Mouse (Mus musculus): ENCODE data around the gene Zfp108. TPM values are rescaled to one million over a fixed set of nuclear protein-coding genes. Genes with fewer than 3 reads are reported as not detected.

Zfp108 gene
- polyA plus RNA-seq, 1 experiment from 2014 or later = 3.8 TPM

- WGBS = 86% methylated on average over 5 of the region's 5 CpGs
- peaks cover 51% of the 10 kb centered on the region for H3K36me3 ChIP-seq
Measured at GRCm38 (mm10) chr7:24287670-24288069, 33.1 kb downstream of the Zfp108 start.

GRCm38 (mm10) chr7:24288512-24288911 is 33.9 kb downstream of the Zfp108 start:
- no peaks in the 10 kb centered on the region for H3K27me3 ChIP-seq
- H3K27ac ChIP-seq (replicated peaks) = no peak overlapping the region
- H3K4me1 ChIP-seq = no peaks in the 10 kb centered on the region
- H3K36me3 ChIP-seq = peaks cover 59% of the 10 kb centered on the region
- WGBS = 90% methylated on average over 6 of the region's 6 CpGs
- no peak overlapping the region for H3K9ac ChIP-seq (replicated peaks)
- no peak for ATAC-seq (ENCODE audit: low FRiP score, low read depth)
- no peak overlapping the region for H3K4me2 ChIP-seq (replicated peaks)
- H3K4me3 ChIP-seq = no peak overlapping the region
- 0 out of 2 replicates have a peak, but pooled peaks cover 3% of the 10 kb centered on the region for H3K9me3 ChIP-seq

More at GRCm38 (mm10) chr7:24287670-24288069, 33.1 kb downstream of the Zfp108 start:
- H3K9me3 ChIP-seq = 0 out of 2 replicates have a peak, but pooled peaks cover 3% of the 10 kb centered on the region
- no peak overlapping the region for H3K4me3 ChIP-seq
- no peak overlapping the region for H3K9ac ChIP-seq (replicated peaks)
- H3K4me2 ChIP-seq (replicated peaks) = no peak overlapping the region
- no peak for ATAC-seq (ENCODE audit: low FRiP score, low read depth)
- H3K27ac ChIP-seq (replicated peaks) = no peak overlapping the region
- no peaks in the 10 kb centered on the region for H3K4me1 ChIP-seq
- H3K27me3 ChIP-seq = no peaks in the 10 kb centered on the region

- Histone ChIP-seq H3K27me3 (no peaks in the 10 kb centered on the region), H3K27ac (replicated peaks) (no peak overlapping the region), H3K9ac (replicated peaks) (no peak overlapping the region), H3K36me3 (peaks cover 76% of the 10 kb centered on the region), H3K4me3 (no peak overlapping the region), H3K9me3 (0 out of 2 replicates have a peak, but pooled peaks cover 3% of the 10 kb centered on the region), H3K4me2 (replicated peaks) (no peak overlapping the region), H3K4me1 (no peaks in the 10 kb centered on the region)
- 98% methylated on average over 4 of the region's 4 CpGs for WGBS
- ATAC-seq (ENCODE audit: low FRiP score, low read depth) = no peak
Measured at GRCm38 (mm10) chr7:24290106-24290693, 35.6 kb downstream of the Zfp108 start.

- Histone ChIP-seq H3K36me3 (peaks cover 89% of the 10 kb centered on the region), H3K4me3 (no peak overlapping the region), H3K9ac (replicated peaks) (no peak overlapping the region), H3K4me2 (replicated peaks) (no peak overlapping the region), H3K27me3 (no peaks in the 10 kb centered on the region), H3K27ac (replicated peaks) (no peak overlapping the region), H3K4me1 (no peaks in the 10 kb centered on the region), H3K9me3 (0 out of 2 replicates have a peak, but pooled peaks cover 3% of the 10 kb centered on the region)
- 92% methylated on average over 27 of the region's 27 CpGs for whole genome bisulfite sequencing
- ATAC-seq (ENCODE audit: low FRiP score, low read depth) = no peak
Measured at GRCm38 (mm10) chr7:24291387-24292090, 36.9 kb downstream of the Zfp108 start.

GRCm38 (mm10) chr7:24293061-24293851 is 38.7 kb downstream of the Zfp108 start:
- Histone ChIP-seq H3K36me3 (peaks cover 76% of the 10 kb centered on the region), H3K27ac (replicated peaks) (no peak overlapping the region), H3K4me2 (replicated peaks) (no peak overlapping the region), H3K9ac (replicated peaks) (no peak overlapping the region), H3K4me1 (peaks cover 4% of the 10 kb centered on the region), H3K9me3 (0 out of 2 replicates have a peak, but pooled peaks cover 3% of the 10 kb centered on the region), H3K27me3 (no peaks in the 10 kb centered on the region), H3K4me3 (no peak overlapping the region)
- no peak for ATAC-seq (ENCODE audit: low FRiP score, low read depth)
- WGBS = 91% methylated on average over 12 of the region's 12 CpGs

- Histone ChIP-seq H3K4me3 (no peak overlapping the region), H3K27ac (replicated peaks) (no peak overlapping the region), H3K4me1 (peaks cover 7% of the 10 kb centered on the region), H3K9ac (replicated peaks) (no peak overlapping the region), H3K4me2 (replicated peaks) (no peak overlapping the region), H3K27me3 (no peaks in the 10 kb centered on the region), H3K9me3 (0 out of 2 replicates have a peak, but pooled peaks cover 3% of the 10 kb centered on the region), H3K36me3 (peaks cover 67% of the 10 kb centered on the region)
- 91% methylated on average over 4 of the region's 4 CpGs for WGBS
- no peak for ATAC-seq (ENCODE audit: low FRiP score, low read depth)
Measured at GRCm38 (mm10) chr7:24294763-24295162, 40.2 kb downstream of the Zfp108 start.

GRCm38 (mm10) chr7:24295376-24295775 is 40.8 kb downstream of the Zfp108 start:
- H3K36me3 ChIP-seq = peaks cover 61% of the 10 kb centered on the region
- ATAC-seq (ENCODE audit: low FRiP score, low read depth) = no peak

GRCm38 (mm10) chr7:24296386-24296785 is 41.8 kb downstream of the Zfp108 start:
- ATAC-seq (ENCODE audit: low FRiP score, low read depth) = no peak
- Histone ChIP-seq H3K27ac (replicated peaks) (no peak overlapping the region), H3K9me3 (no peaks in the 10 kb centered on the region), H3K4me1 (peaks cover 14% of the 10 kb centered on the region), H3K27me3 (no peaks in the 10 kb centered on the region), H3K36me3 (peaks cover 51% of the 10 kb centered on the region), H3K4me2 (replicated peaks) (no peak overlapping the region), H3K4me3 (no peak overlapping the region), H3K9ac (replicated peaks) (no peak overlapping the region)
- 94% methylated on average over 7 of the region's 7 CpGs for WGBS

More at GRCm38 (mm10) chr7:24295376-24295775, 40.8 kb downstream of the Zfp108 start:
- no peak overlapping the region for H3K27ac ChIP-seq (replicated peaks)
- H3K4me3 ChIP-seq = no peak overlapping the region
- 97% methylated on average over 7 of the region's 7 CpGs for WGBS
- no peak overlapping the region for H3K4me2 ChIP-seq (replicated peaks)
- H3K27me3 ChIP-seq = no peaks in the 10 kb centered on the region
- no peak overlapping the region for H3K9ac ChIP-seq (replicated peaks)
- H3K4me1 ChIP-seq = peaks cover 10% of the 10 kb centered on the region
- H3K9me3 ChIP-seq = no peaks in the 10 kb centered on the region

GRCm38 (mm10) chr7:24297361-24298095 is 42.9 kb downstream of the Zfp108 start:
- ATAC-seq (ENCODE audit: low FRiP score, low read depth) = no peak
- Histone ChIP-seq H3K27ac (replicated peaks) (no peak overlapping the region), H3K9ac (replicated peaks) (no peak overlapping the region), H3K9me3 (no peaks in the 10 kb centered on the region), H3K27me3 (no peaks in the 10 kb centered on the region), H3K4me3 (no peak overlapping the region; the same call in 1 of the 2 replicates), H3K36me3 (peaks cover 48% of the 10 kb centered on the region), H3K4me2 (replicated peaks) (peak overlapping the region; percentile 90), H3K4me1 (peaks cover 14% of the 10 kb centered on the region)
- 92% methylated on average over 15 of the region's 15 CpGs for WGBS

GRCm38 (mm10) chr7:24298635-24298972 is 44.0 kb downstream of the Zfp108 start:
- Histone ChIP-seq H3K9me3 (no peaks in the 10 kb centered on the region), H3K4me1 (peaks cover 14% of the 10 kb centered on the region), H3K4me2 (replicated peaks) (peak overlapping the region; percentile 90), H3K36me3 (peaks cover 49% of the 10 kb centered on the region), H3K9ac (replicated peaks) (peak overlapping the region; percentile 76), H3K27me3 (no peaks in the 10 kb centered on the region), H3K4me3 (peak overlapping the region; percentile 78), H3K27ac (replicated peaks) (peak overlapping the region; percentile 94)
- ATAC-seq (ENCODE audit: low FRiP score, low read depth) = peak; percentile 53
- WGBS = under 1% methylated on average over 12 of the region's 12 CpGs

- Histone ChIP-seq H3K9me3 (no peaks in the 10 kb centered on the region), H3K27ac (replicated peaks) (peak overlapping the region; percentile 94), H3K27me3 (no peaks in the 10 kb centered on the region), H3K4me1 (peaks cover 14% of the 10 kb centered on the region), H3K9ac (replicated peaks) (peak overlapping the region; percentile 76), H3K4me2 (replicated peaks) (peak overlapping the region; percentile 90), H3K4me3 (peak overlapping the region; percentile 78), H3K36me3 (peaks cover 44% of the 10 kb centered on the region)
- under 1% methylated on average over 43 of the region's 47 CpGs for WGBS
- peak; percentile 83 for ATAC-seq (ENCODE audit: low FRiP score, low read depth)
Measured at GRCm38 (mm10) chr7:24298973-24299708, 44.5 kb downstream of the Zfp108 start.
